Mouse (Mus musculus) hindbrain, embryonic 12.5 days (tissue): ENCODE data around the gene Frat2. TPM values are rescaled to one million over a fixed set of nuclear protein-coding genes. Genes with fewer than 3 reads are reported as not detected.
A peak's percentile ranks its signal among the peaks of the same experiment; 100 is the strongest.

Experiments
- ATAC-seq: fragments of 200-750 bp; cut with Nextera tagmentation; 2 replicates; pipeline ENCODE4 v1.8.0; 2017; ENCODE audit warnings: moderate TSS enrichment; ENCODE audit not compliant: low FRiP score
- H3K27ac ChIP-seq: fragments of 300-500 bp; sonication (generic); 2 replicates; pipeline ENCODE4 v1.5.1; 2016; ENCODE audit warnings: mild to moderate bottlenecking
- H3K27me3 ChIP-seq: fragments of 300-500 bp; sonication (generic); 2 replicates; pipeline ENCODE4 v1.6.1; 2016; ENCODE audit warnings: mild to moderate bottlenecking
- H3K36me3 ChIP-seq: fragments of 300-500 bp; sonication (generic); 2 replicates; pipeline ENCODE4 v1.6.1; 2016; ENCODE audit warnings: mild to moderate bottlenecking
- H3K4me1 ChIP-seq: fragments of 300-500 bp; sonication (generic); 2 replicates; pipeline ENCODE4 v1.6.1; 2016
- H3K4me2 ChIP-seq: fragments of 300-500 bp; sonication (generic); replicated peaks from 2 replicates; pipeline ENCODE4 v1.6.1; 2016; ENCODE audit warnings: mild to moderate bottlenecking
- H3K4me3 ChIP-seq: fragments of 300-500 bp; sonication (generic); 2 replicates; pipeline ENCODE4 v1.5.1; 2016; ENCODE audit warnings: mild to moderate bottlenecking
- H3K9ac ChIP-seq: fragments of 300-500 bp; sonication (generic); 2 replicates; pipeline ENCODE4 v1.6.1; 2016; ENCODE audit warnings: mild to moderate bottlenecking, moderate library complexity
- H3K9me3 ChIP-seq: fragments of 300-500 bp; sonication (generic); replicated peaks from 2 replicates; pipeline ENCODE4 v1.6.1; 2016; ENCODE audit warnings: mild to moderate bottlenecking
- WGBS: fragments of 180-500 bp; shearing (Covaris S2); methylation state at CpG from one replicate; pipeline ENCODE4 v1.1.7; 2016; 5-methylcytosine and 5-hydroxymethylcytosine counted together
- polyA plus RNA-seq: library from polyadenylated mRNA; unstranded; fragments of >200 nt; fragmentation: Nextera tagmentation; extraction: Ambion mirVana; gene quantifications from 2 replicates; pipeline ENCODE4 v1.2.1, GENCODE M21; 2016

Gene Frat2
- polyA plus RNA-seq, 1 experiment from 2014 or later = 14.5 TPM

DNA sequence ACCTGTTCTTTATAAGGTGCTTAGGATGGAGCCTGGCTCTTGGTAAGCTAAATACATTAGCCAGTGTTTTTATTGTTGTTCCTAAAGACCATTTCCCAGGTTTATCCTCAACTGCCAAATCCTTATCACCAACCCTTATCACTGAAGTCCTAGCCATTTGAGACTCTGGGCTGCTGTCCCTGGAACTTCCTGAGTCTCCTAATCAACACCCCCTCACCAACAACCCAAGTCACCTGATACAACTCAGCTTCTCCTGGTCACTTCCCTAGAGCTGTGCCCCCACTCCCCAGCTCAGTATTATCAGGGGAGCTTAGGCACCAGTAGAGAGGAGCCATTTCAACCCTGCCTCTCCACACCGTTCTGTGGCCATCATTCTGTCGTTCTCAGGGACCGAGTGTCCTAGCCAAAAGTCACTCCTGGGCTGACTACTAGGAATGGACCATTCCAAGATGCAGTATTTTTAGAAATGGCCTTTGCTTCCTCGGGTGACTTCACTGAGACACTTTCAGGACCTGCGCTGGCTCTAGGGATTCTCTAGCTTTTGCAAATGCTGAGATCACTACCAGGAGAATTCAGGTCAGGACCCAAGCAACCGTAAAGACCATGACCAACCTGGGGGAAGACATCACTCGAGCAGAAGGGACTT lies 6.7 kb downstream of the Frat2 start:
- no peaks in the 10 kb centered on the region for H3K36me3 ChIP-seq
- H3K4me1 ChIP-seq = peaks cover 6% of the 10 kb centered on the region
- H3K9ac ChIP-seq = no peak overlapping the region
- 80% methylated on average over 7 of the region's 7 CpGs for WGBS
- no peak overlapping the region for H3K4me2 ChIP-seq
- H3K4me3 ChIP-seq = no peak overlapping the region
- H3K27ac ChIP-seq = no peak overlapping the region
- H3K9me3 ChIP-seq = no peaks in the 10 kb centered on the region
- peaks cover 2% of the 10 kb centered on the region; the same call in 1 of the 2 replicates for H3K27me3 ChIP-seq
- ATAC-seq = no peak

- Histone ChIP-seq H3K27me3 (peaks cover 2% of the 10 kb centered on the region; the same call in 1 of the 2 replicates), H3K4me2 (no peak overlapping the region), H3K9ac (no peak overlapping the region), H3K4me1 (peaks cover 9% of the 10 kb centered on the region), H3K9me3 (no peaks in the 10 kb centered on the region), H3K36me3 (no peaks in the 10 kb centered on the region), H3K4me3 (no peak overlapping the region), H3K27ac (no peak overlapping the region)
- 96% methylated on average over 3 of the region's 3 CpGs for WGBS
- ATAC-seq = no peak
Measured at GRCm38 (mm10) chr19:41839685-41840084, 8.2 kb downstream of the Frat2 start.

DNA sequence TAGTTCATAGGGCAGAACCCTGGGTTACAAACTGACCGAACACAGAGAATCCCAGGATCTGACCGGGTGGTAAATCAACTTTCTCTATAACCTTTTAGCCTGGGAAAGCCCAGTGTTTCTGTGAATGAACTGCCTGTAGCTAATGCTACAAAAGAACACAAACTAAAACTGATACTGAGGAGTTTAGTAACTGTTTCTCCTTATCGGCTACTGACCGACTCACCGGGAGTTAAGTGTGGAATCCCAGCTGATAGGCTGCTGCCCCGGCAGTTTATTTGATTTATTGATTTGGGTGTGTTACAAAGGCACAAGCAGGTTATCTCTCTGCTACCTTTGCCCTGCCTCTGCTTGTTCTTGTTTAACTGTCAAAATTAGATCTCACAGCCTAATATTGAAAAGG lies 9.1 kb downstream of the Frat2 start:
- Histone ChIP-seq H3K36me3 (no peaks in the 10 kb centered on the region), H3K27ac (no peak overlapping the region), H3K4me3 (no peak overlapping the region), H3K27me3 (peaks cover 2% of the 10 kb centered on the region; the same call in 1 of the 2 replicates), H3K9me3 (no peaks in the 10 kb centered on the region), H3K4me2 (no peak overlapping the region), H3K4me1 (peaks cover 9% of the 10 kb centered on the region), H3K9ac (no peak overlapping the region)
- ATAC-seq = no peak
- 80% methylated on average over 6 of the region's 6 CpGs for WGBS

DNA sequence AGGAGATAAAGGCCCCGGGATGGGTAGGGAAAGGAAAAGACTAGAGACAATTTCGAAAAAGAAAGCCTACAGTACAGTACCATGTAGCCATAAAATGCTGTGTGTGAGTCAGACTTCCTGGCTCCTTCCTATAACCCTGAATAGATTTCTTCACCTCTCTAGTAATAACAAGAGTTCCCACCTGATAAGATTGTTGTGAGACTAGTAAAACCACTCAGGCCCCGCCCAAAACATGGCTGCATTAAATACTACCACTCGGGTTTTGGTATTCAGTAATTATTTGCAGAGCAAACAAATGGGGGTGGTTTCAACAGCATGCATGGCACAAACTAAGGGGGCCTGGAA lies 10.0 kb downstream of the Frat2 start:
- H3K36me3 ChIP-seq = no peaks in the 10 kb centered on the region
- H3K27ac ChIP-seq = no peak overlapping the region
- 78% methylated on average over 4 of the region's 4 CpGs for WGBS
- no peak overlapping the region for H3K9ac ChIP-seq
- peaks cover 11% of the 10 kb centered on the region for H3K4me1 ChIP-seq
- ATAC-seq = no peak
- H3K27me3 ChIP-seq = peaks cover 9% of the 10 kb centered on the region
- no peak overlapping the region for H3K4me2 ChIP-seq
- H3K9me3 ChIP-seq = no peaks in the 10 kb centered on the region
- no peak overlapping the region for H3K4me3 ChIP-seq

DNA sequence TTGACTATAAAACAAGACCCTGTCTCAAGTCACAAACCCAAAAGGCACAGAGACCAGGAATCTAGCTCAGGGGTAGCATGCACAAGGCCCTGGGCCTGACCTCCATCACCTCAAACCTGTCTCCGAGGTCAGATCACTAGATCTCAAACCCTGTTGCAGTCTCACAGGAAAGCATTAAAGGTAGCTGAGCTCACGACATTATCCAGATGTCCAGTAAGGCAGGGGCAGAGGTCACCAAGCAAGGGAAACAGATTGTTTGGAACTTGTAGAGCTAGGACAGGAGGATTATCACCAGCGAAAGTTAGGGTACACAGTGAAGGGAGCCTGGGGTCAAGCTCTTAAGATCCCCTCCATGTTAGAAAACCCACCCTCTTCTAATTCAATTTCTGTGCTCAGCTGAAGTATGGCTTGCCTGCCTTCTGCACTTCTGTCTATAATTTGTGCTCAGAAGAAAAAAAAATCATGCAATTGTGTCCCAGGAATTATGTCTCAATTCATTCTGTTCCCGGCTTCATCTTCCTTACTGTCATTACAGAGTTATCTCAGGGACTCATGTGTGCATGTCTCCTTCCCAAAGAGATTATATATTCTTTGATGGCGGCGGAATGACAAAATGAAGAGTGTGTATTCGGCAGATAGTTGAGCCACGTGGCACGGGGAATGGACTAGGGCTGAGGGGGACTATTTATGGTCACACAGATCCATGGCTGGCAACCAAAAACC lies 10.6 kb downstream of the Frat2 start:
- Histone ChIP-seq H3K4me1 (peaks cover 16% of the 10 kb centered on the region), H3K4me3 (no peak overlapping the region), H3K27me3 (peaks cover 14% of the 10 kb centered on the region), H3K9me3 (no peaks in the 10 kb centered on the region), H3K27ac (no peak overlapping the region), H3K9ac (no peak overlapping the region), H3K36me3 (no peaks in the 10 kb centered on the region), H3K4me2 (no peak overlapping the region)
- 78% methylated on average over 9 of the region's 9 CpGs for WGBS
- ATAC-seq = no peak

- Histone ChIP-seq H3K9me3 (no peaks in the 10 kb centered on the region), H3K36me3 (no peaks in the 10 kb centered on the region), H3K27me3 (peaks cover 20% of the 10 kb centered on the region), H3K9ac (no peak overlapping the region), H3K4me1 (peaks cover 23% of the 10 kb centered on the region), H3K4me3 (no peak overlapping the region), H3K27ac (no peak overlapping the region), H3K4me2 (no peak overlapping the region)
- WGBS = 58% methylated on average over 3 of the region's 3 CpGs
- no peak for ATAC-seq
Measured at GRCm38 (mm10) chr19:41836719-41837118, 11.2 kb downstream of the Frat2 start.

DNA sequence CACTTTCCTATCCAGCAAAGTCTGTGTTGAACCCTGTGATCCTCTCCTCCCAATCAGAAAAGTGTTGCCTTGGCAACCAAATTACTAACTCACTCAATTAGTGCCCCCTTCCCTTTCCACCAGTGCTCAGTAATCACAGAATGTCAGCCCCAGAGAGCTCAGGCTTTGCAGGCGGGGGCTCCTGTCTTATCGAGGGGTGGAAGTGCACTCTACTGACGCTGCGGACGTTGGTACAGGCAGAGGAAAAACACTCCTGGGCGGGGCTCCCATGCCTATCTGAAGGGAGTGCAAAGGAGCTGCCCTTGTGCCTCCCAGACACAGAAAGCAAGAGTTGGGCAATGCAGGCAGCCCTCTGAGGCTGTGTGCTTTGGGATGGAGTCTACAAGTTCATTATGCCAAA lies 12.1 kb downstream of the Frat2 start:
- 5% methylated on average over 6 of the region's 6 CpGs for WGBS
- Histone ChIP-seq H3K9ac (0 out of 2 replicates have a peak overlapping the region, but pooled peaks have one; percentile 15), H3K4me3 (no peak overlapping the region), H3K27ac (0 out of 2 replicates have a peak overlapping the region, but pooled peaks have one; percentile 44), H3K27me3 (peaks cover 23% of the 10 kb centered on the region), H3K4me1 (peaks cover 28% of the 10 kb centered on the region), H3K9me3 (no peaks in the 10 kb centered on the region), H3K4me2 (peak overlapping the region; percentile 34), H3K36me3 (no peaks in the 10 kb centered on the region)
- ATAC-seq = peak; percentile 38; the same call in 1 of the 2 replicates

GRCm38 (mm10) chr19:41835407-41835806 lies 12.5 kb downstream of the Frat2 start:
- no peak overlapping the region for H3K4me3 ChIP-seq
- no peak overlapping the region for H3K4me2 ChIP-seq

DNA sequence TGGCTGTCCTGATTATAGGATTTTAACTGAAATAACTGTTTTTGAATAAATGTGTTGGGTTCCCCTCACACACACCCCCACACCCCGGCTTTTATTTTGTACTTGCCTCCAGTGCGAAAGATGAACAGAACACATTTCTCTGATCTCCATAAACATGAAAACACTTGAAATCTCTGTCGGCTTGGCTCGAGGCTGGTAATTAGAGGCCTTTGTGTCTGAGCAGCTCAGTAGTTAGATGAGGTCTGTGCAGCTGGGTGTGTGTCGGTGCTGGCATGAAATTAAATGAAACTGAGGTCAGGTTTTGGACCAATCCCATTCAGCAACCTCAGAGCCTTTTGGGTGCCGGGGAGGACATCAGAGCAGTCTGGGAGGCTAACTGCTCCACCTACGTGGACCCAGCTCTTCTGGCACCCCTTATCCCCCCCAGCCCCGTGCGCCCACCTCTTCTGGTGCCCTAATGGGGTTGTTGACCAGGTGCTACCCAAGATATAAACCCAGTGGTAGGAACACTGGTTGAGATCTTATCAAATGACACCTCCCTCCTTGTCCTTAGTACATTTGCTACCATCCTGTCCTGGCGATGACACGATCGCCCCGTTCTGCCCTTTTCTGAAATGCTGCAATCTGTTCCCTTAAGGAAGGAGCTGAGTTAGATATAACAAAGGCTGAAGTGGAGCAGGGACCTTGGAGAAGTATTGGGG lies 15.3 kb downstream of the Frat2 start:
- no peaks in the 10 kb centered on the region for H3K9me3 ChIP-seq
- peak overlapping the region; percentile 53; the same call in 1 of the 2 replicates for H3K9ac ChIP-seq
- H3K27me3 ChIP-seq = peaks cover 23% of the 10 kb centered on the region
- H3K4me1 ChIP-seq = peaks cover 30% of the 10 kb centered on the region
- H3K27ac ChIP-seq = 0 out of 2 replicates have a peak overlapping the region, but pooled peaks have one; percentile 23
- peak overlapping the region; percentile 98 for H3K4me2 ChIP-seq
- no peaks in the 10 kb centered on the region for H3K36me3 ChIP-seq
- WGBS = 71% methylated on average over 13 of the region's 13 CpGs
- ATAC-seq = no peak
- peak overlapping the region; percentile 88; the same call in 1 of the 2 replicates for H3K4me3 ChIP-seq

More at GRCm38 (mm10) chr19:41835407-41835806, 12.5 kb downstream of the Frat2 start:
- Histone ChIP-seq H3K9ac (no peak overlapping the region), H3K27ac (no peak overlapping the region), H3K4me1 (peaks cover 28% of the 10 kb centered on the region), H3K27me3 (peaks cover 23% of the 10 kb centered on the region), H3K9me3 (no peaks in the 10 kb centered on the region), H3K36me3 (no peaks in the 10 kb centered on the region)
- no peak for ATAC-seq
- 59% methylated on average over 6 of the region's 6 CpGs for WGBS

GRCm38 (mm10) chr19:41831718-41832391 lies 16.1 kb downstream of the Frat2 start:
- H3K36me3 ChIP-seq = no peaks in the 10 kb centered on the region
- H3K9ac ChIP-seq = peak overlapping the region; percentile 53
- peak overlapping the region; percentile 98 for H3K4me2 ChIP-seq
- peaks cover 30% of the 10 kb centered on the region for H3K4me1 ChIP-seq
- no peak for ATAC-seq
- peak overlapping the region; percentile 88 for H3K4me3 ChIP-seq
- 0 out of 2 replicates have a peak overlapping the region, but pooled peaks have one; percentile 23 for H3K27ac ChIP-seq
- H3K27me3 ChIP-seq = peaks cover 23% of the 10 kb centered on the region
- WGBS = 3% methylated on average over 14 of the region's 14 CpGs
- no peaks in the 10 kb centered on the region for H3K9me3 ChIP-seq

- WGBS = under 1% methylated on average over 19 of the region's 19 CpGs
- peaks cover 21% of the 10 kb centered on the region for H3K27me3 ChIP-seq
- peak overlapping the region; percentile 98 for H3K4me2 ChIP-seq
- peaks cover 30% of the 10 kb centered on the region for H3K4me1 ChIP-seq
- H3K9ac ChIP-seq = peak overlapping the region; percentile 89
- H3K27ac ChIP-seq = peak overlapping the region; percentile 87; the same call in 1 of the 2 replicates
- no peak for ATAC-seq
- H3K4me3 ChIP-seq = peak overlapping the region; percentile 88
- no peaks in the 10 kb centered on the region for H3K36me3 ChIP-seq
- no peaks in the 10 kb centered on the region for H3K9me3 ChIP-seq
Measured at GRCm38 (mm10) chr19:41831101-41831570, 16.8 kb downstream of the Frat2 start.
